Mouse (Mus musculus): ENCODE data around the gene Pemt. TPM values are rescaled to one million over a fixed set of nuclear protein-coding genes. Genes with fewer than 3 reads are reported as not detected.

Gene Pemt
- polyA plus RNA-seq, 1 experiment from 2014 or later: 6.1 TPM

- H3K36me3 ChIP-seq (ENCODE audit: control insufficient read depth, insufficient read depth, low read length): no peaks in the 10 kb centered on the region
- H3K4me1 ChIP-seq (ENCODE audit: control insufficient read depth, insufficient read depth, low read length): 0 out of 2 replicates have a peak, but pooled peaks cover 3% of the 10 kb centered on the region
- H3K4me2 ChIP-seq (ENCODE audit: low read depth, severe bottlenecking): no peak overlapping the region
- no peak overlapping the region for H3K4me3 ChIP-seq (ENCODE audit: low read depth, low read length)
- no peaks in the 10 kb centered on the region for H3K9me3 ChIP-seq (ENCODE audit: control insufficient read depth, low read length)
- H3K27me3 ChIP-seq (ENCODE audit: control insufficient read depth, insufficient read depth, low read length): no peaks in the 10 kb centered on the region
- no peak for ATAC-seq (ENCODE audit: insufficient number of reproducible peaks, low FRiP score, low TSS enrichment, low read depth)
- H3K9ac ChIP-seq (ENCODE audit: low read length): no peak overlapping the region
- H3K27ac ChIP-seq (replicated peaks; ENCODE audit: low read depth, low read length): no peak overlapping the region
- no peak for DNase-seq (ENCODE audit: low spot score)
These were observed 4.0 kb downstream of the Pemt start for GRCm38 (mm10) chr11:60042277-60042676.

DNA sequence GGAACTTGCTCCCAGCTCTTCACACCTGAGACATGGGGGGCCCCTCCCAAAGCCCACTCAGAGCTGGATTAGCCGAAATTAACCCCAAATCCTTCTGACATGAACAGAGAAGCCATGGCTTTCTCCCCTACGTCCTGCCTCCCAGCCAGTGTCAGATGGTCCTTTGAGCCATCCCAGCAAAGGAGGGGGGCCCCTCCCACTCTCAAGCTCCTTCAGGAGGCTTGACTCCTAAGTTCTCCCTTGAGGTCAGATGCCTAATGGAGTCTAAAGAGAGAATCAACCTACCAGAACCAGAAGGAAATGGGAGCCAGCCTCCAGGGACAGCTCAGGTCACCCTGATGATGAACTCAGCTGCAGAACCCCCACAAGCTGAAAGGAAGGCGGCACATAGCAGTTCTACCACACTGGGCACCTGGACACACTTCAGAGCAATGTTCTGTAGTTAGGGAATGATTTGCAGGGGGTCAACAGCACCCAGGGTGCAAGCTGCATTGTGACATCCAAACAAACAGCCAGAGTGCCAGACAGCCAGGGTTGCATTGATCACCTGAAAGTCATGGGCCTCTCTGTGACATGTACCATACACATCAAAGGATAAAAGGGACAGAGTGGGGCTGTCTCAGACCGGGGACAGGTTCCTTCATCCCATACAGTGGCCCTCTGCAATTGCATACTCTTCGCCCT is 9.6 kb downstream of the Pemt start:
- H3K4me2 ChIP-seq (ENCODE audit: low read depth, severe bottlenecking): no peak overlapping the region
- no peaks in the 10 kb centered on the region for H3K36me3 ChIP-seq (ENCODE audit: control insufficient read depth, insufficient read depth, low read length)
- H3K4me3 ChIP-seq (ENCODE audit: low read depth, low read length): no peak overlapping the region
- WGBS: 67% methylated on average over 5 of the region's 5 CpGs
- no peak overlapping the region for H3K27ac ChIP-seq (replicated peaks; ENCODE audit: low read depth, low read length)
- H3K4me1 ChIP-seq (ENCODE audit: control insufficient read depth, insufficient read depth, low read length): no peaks in the 10 kb centered on the region
- no peak for DNase-seq (ENCODE audit: low spot score)
- no peaks in the 10 kb centered on the region for H3K9me3 ChIP-seq (ENCODE audit: control insufficient read depth, low read length)
- no peaks in the 10 kb centered on the region for H3K27me3 ChIP-seq (ENCODE audit: control insufficient read depth, insufficient read depth, low read length)
- no peak for ATAC-seq (ENCODE audit: insufficient number of reproducible peaks, low FRiP score, low TSS enrichment, low read depth)
- H3K9ac ChIP-seq (ENCODE audit: low read length): no peak overlapping the region

GRCm38 (mm10) chr11:60034911-60035400 is 11.3 kb downstream of the Pemt start:
- Histone ChIP-seq H3K9me3 (ENCODE audit: control insufficient read depth, low read length) (no peaks in the 10 kb centered on the region), H3K9ac (ENCODE audit: low read length) (no peak overlapping the region), H3K4me2 (ENCODE audit: low read depth, severe bottlenecking) (no peak overlapping the region), H3K4me1 (ENCODE audit: control insufficient read depth, insufficient read depth, low read length) (no peaks in the 10 kb centered on the region), H3K27ac (replicated peaks; ENCODE audit: low read depth, low read length) (no peak overlapping the region), H3K27me3 (ENCODE audit: control insufficient read depth, insufficient read depth, low read length) (no peaks in the 10 kb centered on the region), H3K36me3 (ENCODE audit: control insufficient read depth, insufficient read depth, low read length) (no peaks in the 10 kb centered on the region), H3K4me3 (ENCODE audit: low read depth, low read length) (no peak overlapping the region)
- ATAC-seq (ENCODE audit: insufficient number of reproducible peaks, low FRiP score, low TSS enrichment, low read depth) (no peak), DNase-seq (ENCODE audit: low spot score) (no peak)
- WGBS: 83% methylated on average over 8 of the region's 8 CpGs

- no peak overlapping the region for H3K27ac ChIP-seq (replicated peaks; ENCODE audit: low read depth, low read length)
- no peaks in the 10 kb centered on the region for H3K9me3 ChIP-seq (ENCODE audit: control insufficient read depth, low read length)
- H3K4me3 ChIP-seq (ENCODE audit: low read depth, low read length): no peak overlapping the region
- WGBS: 74% methylated on average over 6 of the region's 6 CpGs
- H3K27me3 ChIP-seq (ENCODE audit: control insufficient read depth, insufficient read depth, low read length): no peaks in the 10 kb centered on the region
- no peak overlapping the region for H3K9ac ChIP-seq (ENCODE audit: low read length)
- H3K4me2 ChIP-seq (ENCODE audit: low read depth, severe bottlenecking): no peak overlapping the region
- ATAC-seq (ENCODE audit: insufficient number of reproducible peaks, low FRiP score, low TSS enrichment, low read depth) (no peak), DNase-seq (ENCODE audit: low spot score) (no peak)
- H3K4me1 ChIP-seq (ENCODE audit: control insufficient read depth, insufficient read depth, low read length): no peaks in the 10 kb centered on the region
- no peaks in the 10 kb centered on the region for H3K36me3 ChIP-seq (ENCODE audit: control insufficient read depth, insufficient read depth, low read length)
These were observed 12.0 kb downstream of the Pemt start for GRCm38 (mm10) chr11:60034293-60034692.

- 72% methylated on average over 6 of the region's 6 CpGs for whole genome bisulfite sequencing
These were observed 13.5 kb downstream of the Pemt start for GRCm38 (mm10) chr11:60032586-60033430.

GRCm38 (mm10) chr11:60030747-60031331 is 15.4 kb downstream of the Pemt start:
- no peak for DNase-seq (ENCODE audit: low spot score)
- Histone ChIP-seq H3K36me3 (ENCODE audit: control insufficient read depth, insufficient read depth, low read length) (no peaks in the 10 kb centered on the region), H3K4me2 (ENCODE audit: low read depth, severe bottlenecking) (no peak overlapping the region), H3K4me1 (ENCODE audit: control insufficient read depth, insufficient read depth, low read length) (no peaks in the 10 kb centered on the region), H3K9ac (ENCODE audit: low read length) (no peak overlapping the region; the same call in 1 of the 2 replicates), H3K4me3 (ENCODE audit: low read depth, low read length) (no peak overlapping the region), H3K27me3 (ENCODE audit: control insufficient read depth, insufficient read depth, low read length) (no peaks in the 10 kb centered on the region), H3K9me3 (ENCODE audit: control insufficient read depth, low read length) (no peaks in the 10 kb centered on the region), H3K27ac (replicated peaks; ENCODE audit: low read depth, low read length) (peak overlapping the region; percentile 51; the same call in 1 of the 2 replicates)
- WGBS: 85% methylated on average over 4 of the region's 4 CpGs
- no peak for ATAC-seq (ENCODE audit: insufficient number of reproducible peaks, low FRiP score, low TSS enrichment, low read depth)

More at GRCm38 (mm10) chr11:60032586-60033430, 13.5 kb downstream of the Pemt start:
- H3K27ac ChIP-seq (replicated peaks; ENCODE audit: low read depth, low read length): no peak overlapping the region
- H3K9ac ChIP-seq (ENCODE audit: low read length): no peak overlapping the region
- ATAC-seq (ENCODE audit: insufficient number of reproducible peaks, low FRiP score, low TSS enrichment, low read depth) (no peak), DNase-seq (ENCODE audit: low spot score) (no peak)
- H3K27me3 ChIP-seq (ENCODE audit: control insufficient read depth, insufficient read depth, low read length): no peaks in the 10 kb centered on the region
- no peak overlapping the region for H3K4me3 ChIP-seq (ENCODE audit: low read depth, low read length)
- H3K4me1 ChIP-seq (ENCODE audit: control insufficient read depth, insufficient read depth, low read length): no peaks in the 10 kb centered on the region
- H3K9me3 ChIP-seq (ENCODE audit: control insufficient read depth, low read length): no peaks in the 10 kb centered on the region
- H3K4me2 ChIP-seq (ENCODE audit: low read depth, severe bottlenecking): no peak overlapping the region
- no peaks in the 10 kb centered on the region for H3K36me3 ChIP-seq (ENCODE audit: control insufficient read depth, insufficient read depth, low read length)

- no peak for DNase-seq (ENCODE audit: low spot score)
- no peaks in the 10 kb centered on the region for H3K4me1 ChIP-seq (ENCODE audit: control insufficient read depth, insufficient read depth, low read length)
- no peak for ATAC-seq (ENCODE audit: insufficient number of reproducible peaks, low FRiP score, low TSS enrichment, low read depth)
These were observed 16.3 kb downstream of the Pemt start for GRCm38 (mm10) chr11:60029976-60030375.

More at GRCm38 (mm10) chr11:60029976-60030375, 16.3 kb downstream of the Pemt start:
- Histone ChIP-seq H3K36me3 (ENCODE audit: control insufficient read depth, insufficient read depth, low read length) (no peaks in the 10 kb centered on the region), H3K27ac (replicated peaks; ENCODE audit: low read depth, low read length) (no peak overlapping the region), H3K27me3 (ENCODE audit: control insufficient read depth, insufficient read depth, low read length) (no peaks in the 10 kb centered on the region), H3K9me3 (ENCODE audit: control insufficient read depth, low read length) (no peaks in the 10 kb centered on the region), H3K4me3 (ENCODE audit: low read depth, low read length) (no peak overlapping the region), H3K9ac (ENCODE audit: low read length) (no peak overlapping the region), H3K4me2 (ENCODE audit: low read depth, severe bottlenecking) (no peak overlapping the region)
- WGBS: 55% methylated on average over 9 of the region's 9 CpGs
